Mouse (Mus musculus) adrenal gland, adult 2 months (tissue): Measurements from ENCODE around the gene Fermt3. TPM values are rescaled to one million over a fixed set of nuclear protein-coding genes. Genes with fewer than 3 reads are reported as not detected.
"Not testable (repeated sequence)": the region's sequence is repeated elsewhere in the genome, so short reads cannot be mapped to it uniquely, and the experiment has no call there.

Experiments
- DNase-seq: peaks from one replicate; pipeline ENCODE4 v3.0.0; 2021
- long read RNA-seq: library from polyadenylated mRNA; stranded (forward); transcript quantifications from one replicate; pipeline ENCODE4 v2.0.0, GENCODE M21; 2021
- polyA plus RNA-seq: library from polyadenylated mRNA; depleted of rRNA; stranded (reverse); fragments of >200 nt; gene quantifications from 2 replicates; pipeline ENCODE4 v1.2.3, GENCODE M21; 2012; rRNA removed
- total RNA-seq, 2 experiments: library from RNA; stranded (reverse); gene quantifications; 2 replicates each; pipeline ENCODE4 v1.2.3; 2021

The Fermt3 gene
- total RNA-seq (1 to 10 TPM; 6.7 to 7.1 TPM), polyA plus RNA-seq (10.4 and 10.8 TPM in 2 replicates)
- long read RNA-seq, transcript Fermt3-201 (15 exons, 2,587 nt): major isoform, 6 of 23 reads
- long read RNA-seq, partial matches to known transcripts: 2 of 23 reads
- long read RNA-seq, other reads (novel, unspliced or antisense): 15 of 23 reads

- DNase-seq: peak; percentile 44
Measured at GRCm38 (mm10) chr19:7019191-7019590, at the start of gene Fermt3. Fermt3 (minus strand) TSS chr19:7019469.

GRCm38 (mm10) chr19:7068136-7068535 lies 48.9 kb upstream of the Fermt3 start:
- DNase-seq: peak; percentile 76

DNA sequence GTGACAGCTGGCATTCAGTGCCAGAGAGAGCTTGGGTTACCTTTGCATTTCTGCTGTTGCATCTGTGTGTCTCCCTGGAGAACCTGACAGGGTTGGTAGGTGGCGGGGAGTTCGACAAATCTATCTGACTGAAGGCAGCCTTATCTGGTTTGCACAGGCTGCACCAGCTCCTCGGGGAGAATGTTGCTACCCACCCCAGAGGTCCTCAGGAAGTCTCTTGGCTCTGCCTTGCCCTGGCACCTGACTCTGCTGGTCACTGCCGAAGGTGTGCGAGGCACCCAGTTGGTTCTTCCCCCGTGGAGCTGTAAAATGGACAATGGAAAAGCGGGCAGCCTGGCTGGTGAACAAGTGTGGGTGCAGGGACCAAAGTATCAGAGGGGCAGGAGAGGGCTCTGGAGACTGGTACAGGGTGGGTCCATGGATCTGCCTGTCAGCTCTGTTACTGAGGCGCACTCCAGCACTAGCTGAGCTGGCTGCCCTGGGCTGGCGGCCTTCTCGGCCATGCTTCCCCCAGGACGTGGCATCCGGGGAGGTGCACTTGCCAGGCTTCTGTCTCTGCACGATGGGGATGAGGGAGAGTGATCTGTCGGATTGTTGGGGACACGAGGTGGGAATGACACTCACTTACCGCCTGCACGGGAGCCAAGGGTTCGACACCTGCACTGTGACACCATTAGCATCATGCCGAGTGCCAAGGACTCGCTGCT lies 48.2 kb upstream of the Fermt3 start:
- DNase-seq: no peak

DNA sequence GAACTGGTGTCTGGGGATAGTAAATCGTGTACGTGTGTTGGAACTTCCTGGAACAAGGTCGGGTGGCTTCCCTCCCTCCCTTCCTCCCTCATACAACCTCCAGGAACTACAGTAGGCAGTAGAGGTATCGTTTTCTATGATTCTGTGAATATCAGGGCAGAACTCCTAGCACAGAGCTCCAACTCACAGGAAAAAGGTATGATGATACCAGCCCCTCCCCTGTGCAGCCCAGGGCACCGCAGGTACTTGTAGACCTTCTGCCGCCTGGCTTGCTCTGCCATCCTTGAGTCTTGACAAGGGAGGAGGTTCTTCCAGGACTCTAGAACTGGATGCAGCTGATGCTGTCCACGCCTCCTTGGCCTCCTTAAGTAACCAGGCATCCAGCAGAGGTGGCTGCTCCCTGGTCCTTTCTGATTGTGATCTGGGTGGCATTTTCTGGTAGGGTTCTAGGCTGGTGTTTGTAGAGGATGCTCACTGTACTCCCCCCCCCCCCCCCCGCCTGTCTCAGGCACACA lies 47.6 kb upstream of the Fermt3 start:
- DNase-seq: no peak

GRCm38 (mm10) chr19:7066034-7066827 lies 47.0 kb upstream of the Fermt3 start:
- no peak for DNase-seq

DNA sequence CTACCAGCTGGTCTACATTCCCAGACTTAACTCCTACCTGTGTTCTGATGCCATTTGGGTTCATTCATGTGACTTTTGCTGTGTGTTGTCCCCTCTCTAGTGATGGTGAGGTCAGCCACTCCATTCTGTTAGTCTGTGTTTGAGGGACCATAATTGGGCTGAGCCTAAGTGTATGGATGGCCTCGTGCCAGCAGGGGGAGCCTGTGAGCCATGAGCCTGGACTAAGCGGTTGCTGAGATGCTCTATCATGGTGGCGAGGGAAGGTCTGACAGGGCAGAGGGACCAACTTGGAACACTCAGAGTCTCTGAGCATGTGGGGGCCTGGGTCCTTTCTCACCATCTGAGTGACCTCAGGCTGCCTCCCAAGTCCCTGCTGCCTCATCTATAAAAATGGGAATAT lies 45.3 kb upstream of the Fermt3 start:
- peak; percentile 84 for DNase-seq

DNA sequence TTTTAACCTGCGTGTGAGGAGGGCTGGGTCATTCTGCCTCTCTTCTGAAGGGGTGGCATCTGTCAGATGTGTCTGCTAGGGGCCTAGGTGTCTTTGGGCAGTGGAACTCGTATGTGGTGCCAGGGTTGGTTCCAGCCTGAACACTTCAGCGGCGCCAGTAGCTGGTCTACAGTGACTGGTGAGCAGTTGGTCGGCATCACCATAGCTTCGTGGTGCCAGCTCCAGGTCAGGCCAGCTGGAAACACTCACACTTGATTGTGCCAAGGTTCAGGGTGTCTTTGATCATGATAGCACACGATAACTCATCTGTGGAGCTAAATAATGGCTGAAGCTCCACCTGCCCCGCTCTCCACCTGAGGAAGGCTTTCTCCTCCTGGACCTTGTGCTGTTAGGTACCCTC lies 43.6 kb upstream of the Fermt3 start:
- DNase-seq: no peak

GRCm38 (mm10) chr19:7062110-7062509 lies 42.8 kb upstream of the Fermt3 start:
- DNase-seq: no peak

- no peak for DNase-seq
Measured at GRCm38 (mm10) chr19:7058541-7058940, 39.3 kb upstream of the Fermt3 start.

- DNase-seq: peak; percentile 94
Measured at GRCm38 (mm10) chr19:7057722-7058207, 38.5 kb upstream of the Fermt3 start.

DNA sequence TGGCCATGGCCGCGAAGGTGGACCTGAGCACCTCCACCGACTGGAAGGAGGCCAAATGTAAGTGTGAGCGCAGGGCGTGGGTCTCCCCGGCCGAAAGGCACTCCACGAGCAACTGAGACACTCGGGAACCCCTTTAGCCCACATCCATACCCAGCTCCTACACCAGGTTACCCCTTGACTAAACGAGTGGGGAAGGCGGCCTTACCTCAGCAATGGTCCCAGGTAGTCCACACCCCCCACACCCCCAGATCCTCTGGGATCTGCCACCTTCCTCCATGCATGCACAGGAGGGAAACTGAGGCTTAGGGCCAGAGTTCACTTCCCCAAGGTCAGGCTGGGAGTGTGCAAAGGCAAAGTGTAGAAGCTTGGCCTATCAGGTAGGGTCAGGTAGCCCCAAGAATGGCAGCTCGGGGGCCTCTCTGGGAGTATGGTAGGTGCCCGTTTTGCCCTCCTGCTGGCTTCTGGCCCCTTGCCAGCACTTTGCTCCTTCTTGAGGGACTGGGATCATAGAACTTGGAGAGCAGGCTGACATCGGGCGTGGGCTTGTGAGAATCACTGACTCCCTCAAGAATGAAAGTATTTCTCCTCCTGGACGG lies 38.0 kb upstream of the Fermt3 start:
- no peak for DNase-seq

DNA sequence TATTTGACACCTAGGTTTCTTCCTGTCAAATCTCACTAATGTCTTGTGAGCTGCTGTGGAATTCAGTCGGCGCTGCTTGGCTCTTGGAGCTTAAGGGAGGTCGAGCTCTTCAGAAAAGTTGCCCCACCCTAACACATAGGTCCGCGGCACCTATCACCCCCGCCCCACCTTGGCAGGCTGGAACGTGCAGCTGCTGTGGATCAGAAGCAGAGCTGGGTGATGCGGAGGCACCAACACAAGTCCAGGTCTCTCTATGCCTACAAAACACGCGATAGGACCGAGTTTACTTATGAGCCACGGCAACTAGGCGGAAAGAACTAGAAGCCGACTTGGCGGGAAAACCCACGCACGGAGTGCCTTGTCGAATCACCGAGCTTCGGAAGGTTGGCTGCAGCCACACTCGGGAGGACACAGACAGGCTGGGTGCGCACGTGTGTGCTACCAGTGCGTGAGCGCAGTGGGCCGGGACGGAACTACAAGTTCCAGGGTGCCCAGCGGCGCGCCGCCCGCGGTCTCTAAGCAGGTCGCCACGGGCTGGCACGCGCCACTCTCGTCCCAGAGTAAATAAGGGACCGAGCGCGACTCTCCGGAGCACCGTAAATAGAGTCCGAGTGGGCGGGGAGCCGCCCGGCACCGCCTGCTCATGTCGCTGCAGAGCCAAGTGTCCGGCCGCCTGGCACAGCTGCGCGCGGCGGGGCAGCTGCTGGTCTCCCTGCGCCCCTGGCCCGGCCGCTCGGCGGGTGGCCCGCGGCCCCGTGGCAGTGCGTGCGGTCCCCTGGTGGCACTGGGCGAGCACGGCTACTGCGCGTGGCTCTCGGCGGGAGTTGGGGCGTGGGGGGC lies 37.2 kb upstream of the Fermt3 start, which contains the start of gene Macrod1:
Gene Macrod1, plus strand, starts transcription at position 563 of the 840 bp plus-strand sequence.
- DNase-seq: peak; percentile 92

GRCm38 (mm10) chr19:7055173-7055572 lies 35.9 kb upstream of the Fermt3 start:
- no peak for DNase-seq

GRCm38 (mm10) chr19:7054772-7055171 lies 35.5 kb upstream of the Fermt3 start:
- DNase-seq: peak; percentile 49

- DNase-seq: not testable (repeated sequence)
Measured at GRCm38 (mm10) chr19:7053382-7053781, 34.1 kb upstream of the Fermt3 start.

DNA sequence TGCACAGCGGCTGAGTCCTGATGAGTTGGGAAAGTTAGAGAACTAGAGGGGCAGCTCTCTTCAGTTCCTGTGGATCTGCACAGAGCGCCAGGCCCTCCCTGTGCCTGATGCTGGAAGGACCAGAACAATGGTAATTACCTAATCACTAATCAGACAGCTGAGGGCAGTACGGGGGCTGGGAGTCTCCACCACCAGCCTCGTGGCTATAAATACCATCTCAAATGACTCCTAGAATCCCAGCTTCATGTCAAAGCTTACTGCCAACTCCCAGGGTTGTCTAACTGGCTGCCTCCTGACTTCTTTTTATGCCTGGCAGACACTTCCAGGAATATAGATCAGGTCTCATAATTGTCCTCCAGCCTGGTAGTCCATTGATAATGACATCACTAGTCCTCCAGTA lies 25.4 kb upstream of the Fermt3 start:
- DNase-seq: no peak

- DNase-seq: no peak
Measured at GRCm38 (mm10) chr19:7044279-7044678, 25.0 kb upstream of the Fermt3 start.

DNA sequence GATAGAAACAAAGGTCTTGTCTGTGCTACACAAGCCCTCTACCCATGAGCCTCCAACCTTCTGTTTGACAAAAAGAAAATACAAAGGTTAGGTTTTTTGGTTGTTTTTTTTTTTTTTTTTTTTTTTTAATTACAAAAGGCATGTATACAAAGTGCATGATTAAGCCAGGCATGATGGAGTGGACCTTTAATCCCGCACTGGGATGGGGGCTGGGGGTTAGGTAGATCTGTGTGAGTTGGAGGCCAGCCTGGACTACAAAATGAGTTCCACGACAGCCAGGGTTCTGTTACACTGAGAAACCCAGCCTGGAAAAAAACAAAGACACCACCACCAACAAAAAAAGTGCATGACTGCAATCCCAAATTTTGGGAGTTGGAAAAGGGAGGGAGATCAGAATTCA lies 21.9 kb upstream of the Fermt3 start:
- DNase-seq: no peak

- no peak for DNase-seq
Measured at GRCm38 (mm10) chr19:7040637-7041130, 21.4 kb upstream of the Fermt3 start.

DNA sequence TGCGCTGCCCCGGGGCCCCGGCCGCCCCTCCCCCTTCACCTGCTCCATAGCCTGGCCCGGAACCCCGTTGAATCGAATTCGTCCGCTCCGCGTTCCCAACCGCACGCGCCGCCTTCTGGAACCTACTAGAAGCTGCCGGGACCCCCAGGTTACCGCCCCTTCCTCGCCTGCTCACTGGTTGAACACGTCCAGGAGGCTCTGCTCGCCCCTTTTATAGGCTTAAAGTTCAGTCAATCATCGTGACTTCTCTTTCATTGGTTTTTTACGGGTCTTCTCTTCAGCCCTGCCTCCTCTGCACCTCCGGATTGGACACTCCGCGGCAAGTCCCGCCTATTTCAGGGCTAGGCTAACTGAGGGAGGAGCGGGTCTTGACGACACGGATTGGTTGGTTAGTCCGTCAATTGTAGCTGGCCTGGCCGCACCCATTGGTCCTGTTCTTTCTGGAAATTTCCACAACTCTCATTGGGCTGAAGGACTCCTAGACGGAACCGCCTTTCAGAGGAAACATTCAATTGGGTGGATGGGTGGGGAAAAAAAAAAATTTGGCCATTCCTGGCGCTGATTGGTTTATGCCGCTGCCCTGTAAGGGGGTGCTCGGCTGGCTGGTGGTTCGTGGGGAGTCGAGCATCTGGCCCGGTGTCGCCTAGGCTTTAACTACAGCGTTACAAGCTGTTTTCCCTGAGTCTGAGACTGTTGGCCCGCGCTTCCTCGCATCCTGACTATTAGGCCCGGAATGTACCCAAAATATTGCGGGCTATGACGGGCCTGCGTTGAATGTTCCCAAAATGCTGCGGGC lies 20.8 kb upstream of the Fermt3 start, which contains the start of gene Stip1:
Gene Stip1, minus strand, starts transcription at position 127 of the 796 bp plus-strand sequence.
- DNase-seq: peak; percentile 100
